Mouse (Mus musculus) embryonic facial prominence, embryonic 11.5 days (tissue): ENCODE measurements around the gene Stx11. TPM values are rescaled to one million over a fixed set of nuclear protein-coding genes. Genes with fewer than 3 reads are reported as not detected.
A peak's percentile ranks its signal among the peaks of the same experiment; 100 is the strongest.

Source experiments
- ATAC-seq: fragments of 200-750 bp; cut with Nextera tagmentation; replicated peaks from 2 replicates; pipeline ENCODE4 v1.8.0; 2017; ENCODE audit warnings: low read depth; ENCODE audit not compliant: insufficient number of reproducible peaks, low FRiP score, low TSS enrichment
- DNase-seq: peaks from one replicate; pipeline ENCODE4 v3.0.0-alpha.2; 2015; ENCODE audit warnings: low spot score
- H3K27ac ChIP-seq: fragments of 300-500 bp; sonication (generic); replicated peaks from 2 replicates; pipeline ENCODE4 v1.5.1; 2014; ENCODE audit warnings: mild to moderate bottlenecking, low read depth, low read length, control low read depth
- H3K27me3 ChIP-seq: fragments of 300-500 bp; sonication (generic); 2 replicates; pipeline ENCODE4 v1.6.1; 2014; ENCODE audit warnings: mild to moderate bottlenecking, low read length, moderate library complexity, mixed read lengths; ENCODE audit not compliant: control insufficient read depth, insufficient read depth
- H3K36me3 ChIP-seq: fragments of 300-500 bp; sonication (generic); replicated peaks from 2 replicates; pipeline ENCODE4 v1.6.1; 2014; ENCODE audit warnings: low read depth, mild to moderate bottlenecking, low read length, moderate library complexity, mixed read lengths; ENCODE audit not compliant: control insufficient read depth, insufficient read depth
- H3K4me1 ChIP-seq: fragments of 300-500 bp; sonication (generic); 2 replicates; pipeline ENCODE4 v1.6.1; 2014; ENCODE audit warnings: low read length, mixed read lengths; ENCODE audit not compliant: control insufficient read depth, insufficient read depth
- H3K4me2 ChIP-seq: fragments of 300-500 bp; sonication (generic); 2 replicates; pipeline ENCODE4 v1.6.1; 2014; ENCODE audit warnings: low read depth, mild to moderate bottlenecking, control low read depth, low read length, moderate library complexity
- H3K4me3 ChIP-seq: fragments of 300-500 bp; sonication (generic); 2 replicates; pipeline ENCODE4 v1.5.1; 2014; ENCODE audit warnings: low read depth, low read length, control low read depth
- H3K9ac ChIP-seq: fragments of 300-500 bp; sonication (generic); replicated peaks from 2 replicates; pipeline ENCODE4 v1.6.1; 2014; ENCODE audit warnings: mild to moderate bottlenecking, control low read depth, low read length
- H3K9me3 ChIP-seq: fragments of 300-500 bp; sonication (generic); replicated peaks from 2 replicates; pipeline ENCODE4 v1.6.1; 2016; ENCODE audit warnings: mild to moderate bottlenecking, low read length, inconsistent platforms, mixed read lengths; ENCODE audit not compliant: control insufficient read depth
- WGBS: fragments of 180-500 bp; shearing (Covaris S2); extraction: QIAGEN DNeasy Blood & Tissue Kit; methylation state at CpG from one replicate; pipeline ENCODE4 v1.1.7; 2014; 5-methylcytosine and 5-hydroxymethylcytosine counted together
- polyA plus RNA-seq: library from polyadenylated mRNA; unstranded; fragments of >200 nt; fragmentation: Nextera tagmentation; extraction: Ambion mirVana; gene quantifications from 2 replicates; pipeline ENCODE4 v1.2.1, GENCODE M21; 2014

Gene Stx11
- 1.9 and 2.3 TPM in 2 replicates for polyA plus RNA-seq

- Histone ChIP-seq H3K36me3 (no peaks in the 10 kb centered on the region), H3K27ac (no peak within 1 kb of the TSS), H3K4me1 (no peaks in the 10 kb centered on the region), H3K9me3 (no peaks in the 10 kb centered on the region), H3K9ac (peak within 1 kb of the TSS; percentile 61), H3K4me3 (peak within 1 kb of the TSS; percentile 64), H3K27me3 (peaks cover 2% of the 10 kb centered on the region; the same call in 1 of the 2 replicates), H3K4me2 (peak within 1 kb of the TSS; percentile 76)
- ATAC-seq: peak; percentile 95
- peak; percentile 77 for DNase-seq
- 2% methylated on average over 56 of the region's 56 CpGs for WGBS
Observed at GRCm38 (mm10) chr10:12964151-12965075, at the start of gene Stx11. TSS of gene Stx11 (minus strand) at chr10:12964298.

- Histone ChIP-seq H3K9me3 (no peaks in the 10 kb centered on the region), H3K27me3 (no peaks in the 10 kb centered on the region), H3K4me3 (peak overlapping the region; percentile 91), H3K4me2 (peak overlapping the region; percentile 77), H3K27ac (no peak overlapping the region), H3K4me1 (no peaks in the 10 kb centered on the region), H3K36me3 (no peaks in the 10 kb centered on the region), H3K9ac (peak overlapping the region; percentile 78)
- WGBS: 2% methylated on average over 29 of the region's 29 CpGs
- DNase-seq (no peak), ATAC-seq (no peak; the same call in 1 of the 2 replicates)
Observed at GRCm38 (mm10) chr10:13008737-13009121, 44.6 kb upstream of the Stx11 start.

- no peaks in the 10 kb centered on the region for H3K27me3 ChIP-seq
- no peak overlapping the region for H3K27ac ChIP-seq
- H3K9ac ChIP-seq: peak overlapping the region; percentile 78
- H3K4me2 ChIP-seq: peak overlapping the region; percentile 77
- 4% methylated on average over 52 of the region's 52 CpGs for WGBS
- no peaks in the 10 kb centered on the region for H3K4me1 ChIP-seq
- H3K4me3 ChIP-seq: peak overlapping the region; percentile 91
- H3K36me3 ChIP-seq: no peaks in the 10 kb centered on the region
- ATAC-seq (peak; percentile 98), DNase-seq (peak; percentile 98)
- H3K9me3 ChIP-seq: no peaks in the 10 kb centered on the region
Observed at GRCm38 (mm10) chr10:13007876-13008736, 44.0 kb upstream of the Stx11 start.

DNA sequence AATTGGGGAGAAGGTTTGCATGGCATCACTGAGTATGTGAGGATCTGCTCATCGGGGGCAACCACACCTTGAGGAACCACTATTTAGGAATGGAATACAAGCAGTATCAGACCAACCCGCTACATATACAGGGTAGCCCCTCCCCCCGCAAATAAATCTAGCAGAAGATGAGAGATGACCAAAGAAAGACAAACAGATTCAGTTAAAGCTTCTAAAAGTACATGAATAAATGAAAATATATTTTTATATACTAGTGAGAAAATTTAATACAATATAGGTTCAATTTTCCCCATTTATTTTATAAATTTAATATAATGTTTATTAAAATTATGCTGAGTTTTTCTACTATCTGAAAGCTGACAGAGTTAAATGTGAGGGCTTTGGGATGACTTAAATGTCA is 40.9 kb upstream of the Stx11 start, which contains the start of gene Sf3b5:
Gene Sf3b5 (plus strand): TSS at position 301 of the 400 bp plus-strand sequence.
- ATAC-seq (no peak), DNase-seq (no peak)
- no peak within 1 kb of the TSS for H3K27ac ChIP-seq
- H3K9me3 ChIP-seq: no peaks in the 10 kb centered on the region
- H3K4me1 ChIP-seq: no peaks in the 10 kb centered on the region
- H3K27me3 ChIP-seq: no peaks in the 10 kb centered on the region
- H3K9ac ChIP-seq: no peak within 1 kb of the TSS
- 90% methylated on average over 3 of the region's 3 CpGs for WGBS
- no peak within 1 kb of the TSS for H3K4me3 ChIP-seq
- H3K4me2 ChIP-seq: no peak within 1 kb of the TSS
- H3K36me3 ChIP-seq: no peaks in the 10 kb centered on the region

DNA sequence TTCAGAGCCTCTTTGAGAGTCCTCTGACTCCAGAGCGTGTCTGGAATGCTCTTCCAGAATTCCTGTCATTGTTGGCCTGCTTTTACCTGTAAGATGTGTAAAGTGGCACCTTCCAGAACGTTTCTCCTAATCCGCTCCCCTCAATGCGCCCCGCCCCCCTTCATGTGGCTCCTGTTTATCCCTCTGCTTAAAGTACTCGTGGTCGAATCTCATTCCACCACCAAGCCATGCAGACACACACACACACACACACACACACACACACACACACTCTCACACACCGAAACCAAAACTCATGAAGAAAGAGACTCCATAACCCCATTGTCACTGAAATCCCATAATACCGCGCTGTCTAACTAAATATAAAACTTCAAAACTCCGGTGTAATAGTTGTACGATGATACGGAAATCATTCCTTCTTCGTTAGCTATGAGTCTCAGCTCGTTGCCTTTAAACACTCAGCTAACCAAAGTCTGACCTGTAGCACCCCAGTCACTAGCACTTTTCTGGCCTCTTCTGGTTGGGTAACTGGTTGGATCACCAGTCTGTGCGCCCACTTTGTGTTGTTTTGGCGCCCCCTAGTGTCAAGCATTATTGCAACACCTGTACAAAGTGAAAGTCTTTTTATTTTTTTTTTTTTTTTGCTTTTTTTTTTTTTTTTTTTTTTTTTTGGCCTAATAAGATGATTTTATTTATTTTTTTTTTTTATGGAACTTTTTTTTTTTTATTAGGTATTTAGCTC is 32.8 kb upstream of the Stx11 start:
- no peaks in the 10 kb centered on the region for H3K4me1 ChIP-seq
- WGBS: 48% methylated on average over 17 of the region's 17 CpGs
- ATAC-seq: peak; percentile 73; the same call in 1 of the 2 replicates
- no peak overlapping the region for H3K4me3 ChIP-seq
- no peaks in the 10 kb centered on the region for H3K36me3 ChIP-seq
- no peaks in the 10 kb centered on the region for H3K27me3 ChIP-seq
- H3K27ac ChIP-seq: no peak overlapping the region
- H3K9me3 ChIP-seq: no peaks in the 10 kb centered on the region
- DNase-seq: peak; percentile 90
- no peak overlapping the region for H3K9ac ChIP-seq
- H3K4me2 ChIP-seq: no peak overlapping the region

- no peak for DNase-seq
- H3K27me3 ChIP-seq: no peaks in the 10 kb centered on the region
- no peak overlapping the region for H3K9ac ChIP-seq
- ATAC-seq: no peak
- no peak overlapping the region for H3K4me3 ChIP-seq
- no peaks in the 10 kb centered on the region for H3K4me1 ChIP-seq
- H3K9me3 ChIP-seq: no peaks in the 10 kb centered on the region
- H3K27ac ChIP-seq: no peak overlapping the region
- no peak overlapping the region for H3K4me2 ChIP-seq
- 93% methylated on average over 25 of the region's 25 CpGs for WGBS
- H3K36me3 ChIP-seq: no peaks in the 10 kb centered on the region
Observed at GRCm38 (mm10) chr10:12993411-12994039, 29.4 kb upstream of the Stx11 start.

DNA sequence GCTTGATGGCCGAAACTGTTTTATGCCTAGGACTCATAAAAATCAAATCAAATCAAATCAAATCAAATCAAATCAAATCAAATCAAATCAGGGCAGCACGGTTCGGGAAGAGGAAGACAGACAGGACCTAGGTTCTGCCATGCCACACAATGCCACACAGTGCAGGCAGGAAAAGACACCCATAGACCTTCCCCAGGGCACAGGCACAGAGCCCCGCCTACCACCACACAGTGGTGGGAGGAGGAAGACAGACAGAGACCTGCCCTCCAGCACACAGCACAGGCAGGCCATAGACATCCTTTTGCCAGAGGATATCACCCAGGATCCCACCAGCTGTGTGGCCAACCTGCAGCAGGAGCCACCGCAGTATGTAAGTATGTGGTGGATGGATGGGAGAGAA is 27.9 kb upstream of the Stx11 start:
- no peak for DNase-seq
- Histone ChIP-seq H3K36me3 (no peaks in the 10 kb centered on the region), H3K4me1 (no peaks in the 10 kb centered on the region), H3K27ac (no peak overlapping the region), H3K4me2 (no peak overlapping the region), H3K27me3 (no peaks in the 10 kb centered on the region), H3K9ac (no peak overlapping the region), H3K4me3 (no peak overlapping the region), H3K9me3 (no peaks in the 10 kb centered on the region)
- WGBS: 80% methylated on average over 5 of the region's 5 CpGs
- no peak for ATAC-seq
